Mouse (Mus musculus) left cerebral cortex, postnatal 14 days (tissue): ENCODE data around the gene Fam170b. TPM values are rescaled to one million over a fixed set of nuclear protein-coding genes. Genes with fewer than 3 reads are reported as not detected.
A peak's percentile ranks its signal among the peaks of the same experiment; 100 is the strongest.

Experiments used
- DNase-seq, 2 experiments: peaks; one replicate each; pipeline ENCODE4 v3.0.0; 2021 to 2022; ENCODE audit warnings: low spot score in 2 of 2, mixed read lengths in 1 of 2
- intact Hi-C: fragments of 180-260 bp; cut with DNase I; formaldehyde crosslinking; loops from one replicate; pipeline ENCODE4 v1.15.1; 2025
- total RNA-seq, 2 experiments: library from RNA; stranded (reverse); gene quantifications; 2 replicates each; pipeline ENCODE4 v1.2.3; 2021

The Fam170b gene
- total RNA-seq, 2 experiments from 2014 or later, result not detected

GRCm38 (mm10) chr14:32825426-32826032 lies 8.2 kb upstream of the Fam170b start:
- intact Hi-C loops, result no loop called here
- DNase-seq, result no peak

GRCm38 (mm10) chr14:32827165-32827564 lies 6.6 kb upstream of the Fam170b start:
- no peak for DNase-seq
- intact Hi-C loops, result no loop called here

DNA sequence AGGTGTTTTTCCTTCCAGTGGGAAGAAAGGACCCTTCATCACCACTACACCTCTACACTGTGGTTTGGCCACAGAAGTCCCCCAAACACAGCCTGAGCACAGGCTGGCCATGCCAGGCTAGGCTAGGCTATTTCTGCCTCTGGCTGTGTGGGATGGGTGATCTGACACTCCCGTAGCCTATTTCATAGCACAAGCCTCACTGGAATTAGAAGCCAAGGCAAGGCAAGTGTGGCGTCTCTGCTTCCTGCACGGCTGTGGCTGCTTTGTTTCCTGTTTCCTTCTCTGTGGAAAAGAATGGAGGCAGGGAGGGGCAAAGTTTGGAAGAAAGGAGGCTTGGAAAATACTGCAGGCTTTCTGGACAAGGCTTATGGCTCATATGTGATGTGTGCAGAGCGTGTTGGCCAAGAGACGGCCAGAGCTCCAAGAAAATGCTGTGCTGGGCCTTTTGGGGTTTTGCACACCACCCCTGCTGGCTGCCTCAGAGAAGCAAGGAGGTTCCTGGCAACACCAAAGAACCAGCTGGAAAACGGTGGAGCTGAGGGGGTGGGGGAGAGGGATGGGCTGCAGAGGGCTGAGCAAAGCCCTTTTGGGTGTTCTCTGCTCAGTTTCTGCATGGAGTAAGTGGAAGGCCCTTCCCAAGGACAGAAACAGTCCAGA lies 5.6 kb upstream of the Fam170b start:
- intact Hi-C loops, result no loop called here
- no peak for DNase-seq

DNA sequence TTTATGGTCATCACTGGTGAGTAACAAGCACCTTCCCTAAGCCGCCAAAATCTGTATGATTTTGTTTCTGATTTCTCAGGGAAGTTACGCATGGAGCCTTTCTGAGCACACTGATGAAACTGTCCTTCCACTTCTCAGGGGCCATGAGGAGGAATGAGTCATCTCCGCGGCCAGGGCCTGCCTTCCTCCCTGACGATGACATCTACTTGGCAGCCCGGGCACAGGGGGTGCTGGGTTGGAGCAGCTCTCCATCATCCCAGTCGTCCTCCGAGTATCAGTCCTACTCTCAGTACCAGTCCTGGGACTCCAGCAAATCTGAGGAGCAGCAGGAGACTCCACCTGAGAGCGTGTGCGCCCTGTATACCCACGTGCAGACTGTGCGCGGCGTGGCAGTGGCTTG lies 1.4 kb downstream of the Fam170b start:
- intact Hi-C loops, result no loop called here
- no peak for DNase-seq

GRCm38 (mm10) chr14:32835596-32835995 lies 1.8 kb downstream of the Fam170b start:
- intact Hi-C loops, result no loop called here
- no peak for DNase-seq

- DNase-seq, result no peak
- intact Hi-C loops, result no loop called here
Observed at GRCm38 (mm10) chr14:32836191-32836590, 2.4 kb downstream of the Fam170b start.

GRCm38 (mm10) chr14:32842052-32842451 lies 8.3 kb downstream of the Fam170b start:
- DNase-seq, result no peak
- intact Hi-C loops, result no loop called here

DNA sequence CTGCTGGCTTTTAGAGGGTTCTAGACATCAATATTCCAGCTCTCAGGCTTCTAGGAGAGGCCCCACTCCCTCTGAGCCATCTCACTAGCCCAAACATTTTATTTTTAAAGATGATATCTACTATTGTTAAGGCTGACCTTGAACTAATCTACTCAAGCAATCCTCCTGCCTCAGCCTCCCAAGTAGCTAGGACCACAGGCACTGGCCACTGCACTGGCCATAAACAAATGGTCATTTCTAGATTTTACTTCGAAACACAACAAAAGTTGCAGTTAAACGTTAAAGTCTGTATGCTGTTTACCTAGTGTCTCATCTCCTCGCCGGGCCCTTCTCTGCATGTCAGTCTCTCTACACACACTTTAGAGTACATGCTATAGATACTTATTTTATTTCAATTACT lies 20.3 kb downstream of the Fam170b start:
- intact Hi-C loops, result no loop called here
- DNase-seq, result no peak

DNA sequence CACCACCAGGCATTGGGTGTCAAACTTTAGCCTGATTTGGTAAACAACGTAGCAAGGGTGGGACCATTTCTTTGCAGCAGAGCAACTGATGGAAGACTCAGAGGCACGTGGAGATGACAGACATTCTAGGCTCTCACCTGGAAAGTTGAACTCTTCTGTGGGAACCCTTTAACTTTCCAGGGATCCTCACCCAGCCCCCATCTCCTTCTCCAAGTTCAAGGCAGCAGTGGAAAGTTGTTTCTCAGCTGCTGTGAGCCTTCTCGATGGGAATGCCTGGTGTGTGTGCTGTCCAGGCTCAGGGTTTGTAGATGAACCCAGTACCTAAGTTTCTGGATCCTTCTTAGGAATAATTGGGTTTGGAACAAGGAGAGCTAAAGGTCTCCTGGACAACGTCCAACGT lies 22.5 kb downstream of the Fam170b start:
- no peak for DNase-seq
- intact Hi-C loops, result no loop called here

GRCm38 (mm10) chr14:32856681-32857328 lies 23.0 kb downstream of the Fam170b start, which contains the start of gene Vstm4:
Vstm4 (plus strand) TSS chr14:32856756.
- intact Hi-C loops, result no loop called here
- peak; percentile 15 to 41 for DNase-seq

DNA sequence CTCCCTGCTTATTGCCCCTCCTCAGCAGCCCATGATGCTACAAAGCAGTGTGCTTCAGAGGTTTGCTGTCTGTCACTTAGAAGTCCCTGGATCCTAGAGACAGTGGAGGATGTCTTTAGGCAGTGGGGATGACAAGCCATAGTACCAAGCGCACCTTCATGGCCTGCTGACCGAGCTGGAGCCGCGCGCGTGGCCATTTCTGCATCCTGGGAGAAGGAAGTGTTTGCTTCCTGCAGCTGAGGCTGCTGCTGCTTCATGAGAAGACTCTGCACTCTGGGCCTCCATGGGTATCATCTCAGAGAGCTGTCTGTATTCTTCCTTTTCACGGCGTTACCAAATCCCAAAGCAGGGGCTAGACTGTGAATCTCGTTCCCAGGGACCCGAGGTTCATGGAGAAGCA lies 24.6 kb downstream of the Fam170b start:
- intact Hi-C loops, result no loop called here
- no peak for DNase-seq

GRCm38 (mm10) chr14:32858941-32859510 lies 25.3 kb downstream of the Fam170b start:
- intact Hi-C loops, result no loop called here
- no peak for DNase-seq

GRCm38 (mm10) chr14:32859831-32860569 lies 26.2 kb downstream of the Fam170b start:
- intact Hi-C loops, result no loop called here
- no peak for DNase-seq

GRCm38 (mm10) chr14:32861149-32861581 lies 27.4 kb downstream of the Fam170b start:
- no peak for DNase-seq
- intact Hi-C loops, result no loop called here

DNA sequence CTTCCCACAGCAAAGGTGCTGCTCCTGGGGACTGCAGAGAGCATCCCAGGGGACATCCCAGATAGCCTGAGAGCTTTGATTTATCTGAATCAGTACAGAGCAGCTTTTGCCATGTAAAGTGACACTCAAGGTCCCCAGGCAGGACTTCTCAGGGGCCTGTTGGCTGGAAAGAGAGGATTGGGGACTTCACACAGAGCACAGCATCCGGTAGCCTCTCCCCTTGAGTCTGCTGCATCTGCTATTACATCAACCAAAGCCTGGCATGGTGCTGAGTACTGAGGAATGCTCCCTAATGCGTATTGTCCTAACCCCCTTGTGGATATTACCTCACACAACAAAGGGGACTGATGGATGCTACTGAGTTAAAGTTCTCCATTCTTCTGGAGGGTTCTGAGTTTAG lies 27.9 kb downstream of the Fam170b start:
- DNase-seq, result no peak
- intact Hi-C loops, result no loop called here

DNA sequence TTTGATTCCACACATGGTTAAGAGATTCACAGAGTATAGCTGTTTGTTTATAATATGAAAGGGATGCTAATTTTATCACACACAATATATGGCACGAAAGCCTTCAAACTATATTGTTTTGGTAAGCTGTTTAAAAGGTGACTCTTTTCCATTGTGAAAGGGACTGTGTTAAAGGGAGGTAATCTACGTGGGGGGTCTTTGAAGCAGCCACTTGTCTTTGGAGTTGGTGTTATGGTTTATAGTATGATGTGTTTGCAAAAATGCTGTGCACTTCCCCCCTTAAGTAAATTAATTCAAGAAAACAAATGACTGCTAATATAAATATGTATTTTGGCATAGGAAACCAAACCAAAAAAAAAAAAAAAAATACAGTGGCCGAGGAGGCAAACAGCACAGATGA lies 31.6 kb downstream of the Fam170b start:
- DNase-seq, result no peak
- intact Hi-C loops, result no loop called here

DNA sequence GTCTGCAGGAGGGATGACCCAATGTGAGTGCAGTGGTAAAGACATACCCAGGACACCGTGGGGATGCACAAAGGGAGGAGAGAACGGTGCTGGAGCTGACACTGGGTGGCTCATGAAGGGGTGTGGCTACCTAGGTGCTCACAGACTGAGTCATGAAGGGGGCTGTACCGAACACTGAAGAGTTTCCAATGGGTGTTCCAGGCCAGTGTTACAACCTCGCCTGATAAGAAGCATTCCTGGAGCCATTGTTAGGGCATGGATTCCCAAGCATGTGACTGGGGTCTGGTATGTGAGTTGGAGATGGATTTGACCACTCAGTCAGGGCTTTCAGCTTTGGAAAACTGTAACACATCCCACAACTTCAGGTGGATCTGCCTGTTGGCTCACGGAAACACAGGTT lies 38.2 kb downstream of the Fam170b start:
- DNase-seq, result no peak
- intact Hi-C loops, result no loop called here

DNA sequence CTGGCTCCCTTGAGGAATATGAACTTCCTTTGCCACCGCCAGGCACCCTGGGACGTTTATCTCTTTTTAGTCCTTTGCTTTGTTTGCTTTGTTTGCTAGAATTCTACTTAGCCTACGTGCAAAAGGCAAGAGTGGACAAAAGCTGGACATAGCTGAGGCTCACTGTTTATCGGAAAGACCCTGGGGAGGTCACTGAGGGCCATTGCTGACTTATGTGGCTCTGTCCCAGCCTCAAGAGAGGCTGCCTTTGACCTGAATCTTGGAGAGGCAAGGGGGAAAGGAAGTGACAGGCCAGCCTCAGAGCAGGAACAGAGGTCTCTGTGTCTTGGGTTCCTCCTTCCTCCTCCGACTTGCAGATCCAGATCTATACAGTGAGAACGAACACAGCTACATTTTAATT lies 43.8 kb downstream of the Fam170b start:
- intact Hi-C loops, result no loop called here
- DNase-seq, result no peak

- intact Hi-C loops, result no loop called here
- no peak for DNase-seq
Observed at GRCm38 (mm10) chr14:32880332-32880731, 46.6 kb downstream of the Fam170b start.

DNA sequence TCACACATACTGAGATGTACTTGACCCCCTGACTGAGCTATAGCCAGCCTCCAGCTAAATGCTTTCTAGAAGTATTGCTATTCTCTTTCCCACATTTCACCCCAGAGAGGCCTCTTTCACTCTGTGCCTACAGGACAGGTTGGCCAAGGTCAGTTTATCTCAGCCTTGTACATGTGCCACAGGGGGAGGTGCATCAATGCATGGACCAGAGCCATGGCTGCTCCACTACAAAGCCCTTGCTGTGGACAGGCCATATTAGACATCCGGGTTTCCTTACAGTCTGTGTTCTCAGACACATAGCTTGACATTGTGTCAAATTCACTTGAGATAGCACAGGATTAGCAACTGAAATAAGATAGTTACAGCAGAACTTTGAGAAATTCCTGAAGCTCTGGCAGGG lies 47.9 kb downstream of the Fam170b start:
- intact Hi-C loops, result no loop called here
- no peak for DNase-seq
